Mouse (Mus musculus): ENCODE data around the gene Lrch3.
"Not testable (repeated sequence)": the region's sequence is repeated elsewhere in the genome, so short reads cannot be mapped to it uniquely, and the experiment has no call there.

The Lrch3 gene

GRCm38 (mm10) chr16:33026357-33026756 is 112.5 kb downstream of the Lrch3 start:
- DNase-seq (ENCODE audit: low read depth, low spot score): no peak
- Histone ChIP-seq H3K36me3 (ENCODE audit: control insufficient read depth, insufficient read depth, low read length, poor library complexity, severe bottlenecking) (no peaks in the 10 kb centered on the region), H3K27me3 (ENCODE audit: control insufficient read depth, insufficient read depth, low read length, poor library complexity, severe bottlenecking) (no peaks in the 10 kb centered on the region)

- no peaks in the 10 kb centered on the region for H3K36me3 ChIP-seq (ENCODE audit: control insufficient read depth, insufficient read depth, low read length, poor library complexity, severe bottlenecking)
These were observed 122.1 kb downstream of the Lrch3 start for GRCm38 (mm10) chr16:33036006-33036405.

GRCm38 (mm10) chr16:33042682-33043081 is 128.8 kb downstream of the Lrch3 start:
- Histone ChIP-seq H3K27me3 (ENCODE audit: control insufficient read depth, insufficient read depth, low read length, poor library complexity, severe bottlenecking) (no peaks in the 10 kb centered on the region), H3K36me3 (ENCODE audit: control insufficient read depth, insufficient read depth, low read length, poor library complexity, severe bottlenecking) (no peaks in the 10 kb centered on the region)
- DNase-seq (ENCODE audit: low read depth, low spot score): no peak

More at GRCm38 (mm10) chr16:33036006-33036405, 122.1 kb downstream of the Lrch3 start:
- H3K27me3 ChIP-seq (ENCODE audit: control insufficient read depth, insufficient read depth, low read length, poor library complexity, severe bottlenecking): no peaks in the 10 kb centered on the region
- DNase-seq (ENCODE audit: low read depth, low spot score): no peak

- Histone ChIP-seq H3K36me3 (ENCODE audit: control insufficient read depth, insufficient read depth, low read length, poor library complexity, severe bottlenecking) (no peaks in the 10 kb centered on the region), H3K27me3 (ENCODE audit: control insufficient read depth, insufficient read depth, low read length, poor library complexity, severe bottlenecking) (no peaks in the 10 kb centered on the region)
- peak; percentile 71 for DNase-seq (ENCODE audit: low read depth, low spot score)
These were observed 129.4 kb downstream of the Lrch3 start for GRCm38 (mm10) chr16:33043268-33043667.

- no peaks in the 10 kb centered on the region for H3K27me3 ChIP-seq (ENCODE audit: control insufficient read depth, insufficient read depth, low read length, poor library complexity, severe bottlenecking)
- H3K36me3 ChIP-seq (ENCODE audit: control insufficient read depth, insufficient read depth, low read length, poor library complexity, severe bottlenecking): no peaks in the 10 kb centered on the region
- DNase-seq (ENCODE audit: low read depth, low spot score): no peak
These were observed 134.1 kb downstream of the Lrch3 start for GRCm38 (mm10) chr16:33048004-33048403.

GRCm38 (mm10) chr16:33048686-33049085 is 134.8 kb downstream of the Lrch3 start:
- Histone ChIP-seq H3K27me3 (ENCODE audit: control insufficient read depth, insufficient read depth, low read length, poor library complexity, severe bottlenecking) (no peaks in the 10 kb centered on the region), H3K36me3 (ENCODE audit: control insufficient read depth, insufficient read depth, low read length, poor library complexity, severe bottlenecking) (no peaks in the 10 kb centered on the region)
- DNase-seq (ENCODE audit: low read depth, low spot score): no peak

GRCm38 (mm10) chr16:33049809-33050208 is 135.9 kb downstream of the Lrch3 start:
- DNase-seq (ENCODE audit: low read depth, low spot score): no peak
- H3K27me3 ChIP-seq (ENCODE audit: control insufficient read depth, insufficient read depth, low read length, poor library complexity, severe bottlenecking): no peaks in the 10 kb centered on the region
- H3K36me3 ChIP-seq (ENCODE audit: control insufficient read depth, insufficient read depth, low read length, poor library complexity, severe bottlenecking): no peaks in the 10 kb centered on the region

GRCm38 (mm10) chr16:33053141-33053540 is 139.2 kb downstream of the Lrch3 start:
- Histone ChIP-seq H3K27me3 (ENCODE audit: control insufficient read depth, insufficient read depth, low read length, poor library complexity, severe bottlenecking) (no peaks in the 10 kb centered on the region), H3K36me3 (ENCODE audit: control insufficient read depth, insufficient read depth, low read length, poor library complexity, severe bottlenecking) (peaks cover under 1% of the 10 kb centered on the region; the same call in 1 of the 2 replicates)
- no peak for DNase-seq (ENCODE audit: low read depth, low spot score)

- DNase-seq (ENCODE audit: low read depth, low spot score); H3K36me3 ChIP-seq (ENCODE audit: control insufficient read depth, insufficient read depth, low read length, poor library complexity, severe bottlenecking); H3K27me3 ChIP-seq (ENCODE audit: control insufficient read depth, insufficient read depth, low read length, poor library complexity, severe bottlenecking): not testable (repeated sequence)
These were observed 141.0 kb downstream of the Lrch3 start for GRCm38 (mm10) chr16:33054927-33055326.

GRCm38 (mm10) chr16:33055655-33056054 is 141.8 kb downstream of the Lrch3 start:
- Histone ChIP-seq H3K27me3 (ENCODE audit: control insufficient read depth, insufficient read depth, low read length, poor library complexity, severe bottlenecking) (no peaks in the 10 kb centered on the region), H3K36me3 (ENCODE audit: control insufficient read depth, insufficient read depth, low read length, poor library complexity, severe bottlenecking) (peaks cover 3% of the 10 kb centered on the region)
- no peak for DNase-seq (ENCODE audit: low read depth, low spot score)

GRCm38 (mm10) chr16:33056095-33056785 is 142.3 kb downstream of the Lrch3 start, which contains the start of the genes Iqcg and Rpl35a:
Iqcg (minus strand) TSS chr16:33056218.
Rpl35a (plus strand) TSS chr16:33056453.
- Histone ChIP-seq H3K36me3 (ENCODE audit: control insufficient read depth, insufficient read depth, low read length, poor library complexity, severe bottlenecking) (peaks cover 3% of the 10 kb centered on the region), H3K27me3 (ENCODE audit: control insufficient read depth, insufficient read depth, low read length, poor library complexity, severe bottlenecking) (no peaks in the 10 kb centered on the region)
- peak; percentile 92 for DNase-seq (ENCODE audit: low read depth, low spot score)

GRCm38 (mm10) chr16:33056786-33057185 is 142.9 kb downstream of the Lrch3 start:
- no peak for DNase-seq (ENCODE audit: low read depth, low spot score)
- H3K36me3 ChIP-seq (ENCODE audit: control insufficient read depth, insufficient read depth, low read length, poor library complexity, severe bottlenecking): peaks cover 3% of the 10 kb centered on the region

GRCm38 (mm10) chr16:33058033-33058432 is 144.1 kb downstream of the Lrch3 start:
- DNase-seq (ENCODE audit: low read depth, low spot score): no peak
- H3K27me3 ChIP-seq (ENCODE audit: control insufficient read depth, insufficient read depth, low read length, poor library complexity, severe bottlenecking): no peaks in the 10 kb centered on the region
- peaks cover 3% of the 10 kb centered on the region for H3K36me3 ChIP-seq (ENCODE audit: control insufficient read depth, insufficient read depth, low read length, poor library complexity, severe bottlenecking)

More at GRCm38 (mm10) chr16:33056786-33057185, 142.9 kb downstream of the Lrch3 start:
- H3K27me3 ChIP-seq (ENCODE audit: control insufficient read depth, insufficient read depth, low read length, poor library complexity, severe bottlenecking): no peaks in the 10 kb centered on the region

GRCm38 (mm10) chr16:33058656-33059055 is 144.8 kb downstream of the Lrch3 start:
- not testable (repeated sequence) for H3K27me3 ChIP-seq (ENCODE audit: control insufficient read depth, insufficient read depth, low read length, poor library complexity, severe bottlenecking); H3K36me3 ChIP-seq (ENCODE audit: control insufficient read depth, insufficient read depth, low read length, poor library complexity, severe bottlenecking); DNase-seq (ENCODE audit: low read depth, low spot score)

- H3K36me3 ChIP-seq (ENCODE audit: control insufficient read depth, insufficient read depth, low read length, poor library complexity, severe bottlenecking): peaks cover 3% of the 10 kb centered on the region
- no peaks in the 10 kb centered on the region for H3K27me3 ChIP-seq (ENCODE audit: control insufficient read depth, insufficient read depth, low read length, poor library complexity, severe bottlenecking)
- no peak for DNase-seq (ENCODE audit: low read depth, low spot score)
These were observed 145.6 kb downstream of the Lrch3 start for GRCm38 (mm10) chr16:33059471-33059870.

- no peaks in the 10 kb centered on the region for H3K27me3 ChIP-seq (ENCODE audit: control insufficient read depth, insufficient read depth, low read length, poor library complexity, severe bottlenecking)
- DNase-seq (ENCODE audit: low read depth, low spot score): no peak
- H3K36me3 ChIP-seq (ENCODE audit: control insufficient read depth, insufficient read depth, low read length, poor library complexity, severe bottlenecking): peaks cover 3% of the 10 kb centered on the region
These were observed 147.0 kb downstream of the Lrch3 start for GRCm38 (mm10) chr16:33060926-33061325.

Measured in splenic B cell, adult 2 months (primary cell).